In genomic region chr2:85139846-85140245, GRCm38 (mm10) we compare ENCODE assay signal across 17 mouse cellular contexts. TPM values are rescaled to one million over a fixed set of nuclear protein-coding genes. Genes with fewer than 3 reads are reported as not detected.
DNase-seq lines count a peak whose midpoint lies in the region; ATAC-seq and TF ChIP-seq lines count a peak whose summit lies in the region.
"Had no signal": no experiment of that assay in that cellular context is flagged by ENCODE, and none has a peak within 500 bp of the region (broad histone marks: within the 10 kb centered on the region; RNA-seq: fewer than 3 reads in every experiment).

No protein-coding gene starts in this region.

- TF ChIP-seq CTCF in lung, adult 2 months (IDR thresholded peaks at IDR 0.05; ENCODE audit: insufficient read depth, low read length): no peak

- H3K36me3 ChIP-seq in heart, embryonic 15.5 days: no peaks in the 10 kb centered on the region
- H3K36me3 ChIP-seq in embryonic facial prominence, embryonic 10.5 days (replicated peaks): no peaks in the 10 kb centered on the region
- H3K36me3 ChIP-seq in intestine, embryonic 15.5 days: no peaks in the 10 kb centered on the region
- H3K36me3 ChIP-seq: G1E; heart, embryonic 12.5 days; liver, embryonic 15.5 days; neural tube, embryonic 15.5 days had no signal

- H3K27me3 ChIP-seq in heart, embryonic 15.5 days: 0 out of 2 replicates have a peak, but pooled peaks cover 7% of the 10 kb centered on the region
- H3K27me3 ChIP-seq in embryonic facial prominence, embryonic 10.5 days (replicated peaks; ENCODE audit: low read depth, poor library complexity, severe bottlenecking): no peaks in the 10 kb centered on the region
- H3K27me3 ChIP-seq in intestine, embryonic 15.5 days (replicated peaks): no peaks in the 10 kb centered on the region
- H3K27me3 ChIP-seq: neural tube, embryonic 15.5 days had no signal

- TF ChIP-seq POLR2A in lung, adult 2 months (IDR thresholded peaks at IDR 0.05; ENCODE audit: borderline replicate concordance, extremely low read depth, low read depth, low read length): no peak

- no peak overlapping the region for H3K9ac ChIP-seq in heart, embryonic 15.5 days
- H3K9ac ChIP-seq in intestine, embryonic 15.5 days: no peak overlapping the region
- H3K9ac ChIP-seq: heart, embryonic 12.5 days; liver, embryonic 15.5 days; neural tube, embryonic 15.5 days had no signal

- peaks cover 8% of the 10 kb centered on the region; the same call in 1 of the 2 replicates for H3K4me1 ChIP-seq in heart, embryonic 15.5 days (replicated peaks)
- H3K4me1 ChIP-seq in lung, adult 2 months (ENCODE audit: control insufficient read depth, insufficient read depth, low read length): no peaks in the 10 kb centered on the region
- peaks cover 10% of the 10 kb centered on the region for H3K4me1 ChIP-seq in embryonic facial prominence, embryonic 10.5 days
- no peaks in the 10 kb centered on the region; the same call in 1 of the 2 replicates for H3K4me1 ChIP-seq in intestine, embryonic 15.5 days (replicated peaks)
- H3K4me1 ChIP-seq: neural tube, embryonic 15.5 days had no signal

- 42% methylated on average over 7 of the region's 7 CpGs for WGBS in heart, embryonic 15.5 days
- 53% methylated on average over 7 of the region's 7 CpGs for whole genome bisulfite sequencing in lung, adult 2 months
- WGBS in embryonic facial prominence, embryonic 10.5 days: 76% methylated on average over 7 of the region's 7 CpGs
- WGBS in intestine, embryonic 15.5 days: 72% methylated on average over 7 of the region's 7 CpGs

- no peak overlapping the region; the same call in 1 of the 2 replicates for H3K4me2 ChIP-seq in heart, embryonic 15.5 days
- H3K4me2 ChIP-seq in intestine, embryonic 15.5 days (replicated peaks): no peak overlapping the region
- H3K4me2 ChIP-seq: heart, embryonic 12.5 days; liver, embryonic 15.5 days; neural tube, embryonic 15.5 days had no signal

- no peak for ATAC-seq in heart, embryonic 15.5 days (replicated peaks; ENCODE audit: insufficient number of reproducible peaks, insufficient read depth, low FRiP score, low read depth)
- ATAC-seq in intestine, embryonic 15.5 days: no peak

- H3K4me3 ChIP-seq in heart, embryonic 15.5 days: peak overlapping the region; percentile 29
- H3K4me3 ChIP-seq in lung, adult 2 months (replicated peaks; ENCODE audit: extremely low read depth, low read depth, low read length): peak overlapping the region; percentile 50
- peak overlapping the region; percentile 36; the same call in 1 of the 2 replicates for H3K4me3 ChIP-seq in embryonic facial prominence, embryonic 10.5 days
- peak overlapping the region; percentile 10; the same call in 1 of the 2 replicates for H3K4me3 ChIP-seq in intestine, embryonic 15.5 days (replicated peaks)
- H3K4me3 ChIP-seq: heart, embryonic 12.5 days; liver, embryonic 15.5 days; neural tube, embryonic 15.5 days had no signal

- DNase-seq in heart, postnatal 4 days: no peak
- no peak for DNase-seq in lung, adult 2 months
- no peak for DNase-seq in lung, postnatal 10 days
- no peak for DNase-seq in embryonic facial prominence, embryonic 10.5 days (ENCODE audit: low spot score)
- DNase-seq in testis, postnatal 10 days (ENCODE audit: low spot score): no peak
- DNase-seq: adrenal gland, adult 2 months; cerebellum, adult 2 months; right cerebral cortex, postnatal 4 days had no signal

- H3K9me3 ChIP-seq in heart, embryonic 15.5 days (replicated peaks): no peaks in the 10 kb centered on the region
- no peaks in the 10 kb centered on the region for H3K9me3 ChIP-seq in embryonic facial prominence, embryonic 10.5 days
- H3K9me3 ChIP-seq in intestine, embryonic 15.5 days: no peaks in the 10 kb centered on the region
- H3K9me3 ChIP-seq: G1E; heart, embryonic 12.5 days; liver, embryonic 15.5 days; neural tube, embryonic 15.5 days had no signal

- H3K27ac ChIP-seq in heart, embryonic 15.5 days: peak overlapping the region; percentile 30
- no peak overlapping the region for H3K27ac ChIP-seq in embryonic facial prominence, embryonic 10.5 days (replicated peaks)
- H3K27ac ChIP-seq in intestine, embryonic 15.5 days: no peak overlapping the region
- H3K27ac ChIP-seq: liver, embryonic 15.5 days; neural tube, embryonic 15.5 days had no signal

RNA-seq across cellular contexts. Expression of gene Aplnr, which starts 3.8 kb away (rescaled TPM):
- polyA plus RNA-seq in heart, embryonic 15.5 days (2015; fragmentation: Nextera tagmentation; extraction: Ambion mirVana): 36.0 and 47.7 TPM in 2 replicates
- 100 to 1,000 TPM in 1 of 2 experiments, 10 to 100 TPM in 1; 85.4 to 109 TPM for total RNA-seq in heart, postnatal 4 days (2021)
- 62.0 and 66.0 TPM in 2 replicates for polyA plus RNA-seq in lung, adult 2 months (2012; rRNA removed)
- polyA plus RNA-seq in embryonic facial prominence, embryonic 10.5 days (2016; fragmentation: Nextera tagmentation; extraction: Ambion mirVana): 40.2 and 42.2 TPM in 2 replicates
- polyA plus RNA-seq in intestine, embryonic 15.5 days (2015; fragmentation: Nextera tagmentation; extraction: Ambion mirVana): 59.6 and 64.8 TPM in 2 replicates
- total RNA-seq: megakaryocyte-erythroid progenitor cell, adult 5-6 weeks; monocyte, adult 5-6 weeks had no signal
- polyA plus RNA-seq: G1E had no signal

RNA-seq across cellular contexts. Expression of gene Lrrc55, which starts 57.2 kb away (rescaled TPM):
- 0.37 and 0.48 TPM in 2 replicates for polyA plus RNA-seq in heart, embryonic 15.5 days (2015; fragmentation: Nextera tagmentation; extraction: Ambion mirVana)
- 1 to 10 TPM; 2.1 to 2.7 TPM for total RNA-seq in heart, postnatal 4 days (2021)
- polyA plus RNA-seq in lung, adult 2 months (2012; rRNA removed): 0.14 and 0.21 TPM in 2 replicates
- 0.32 and 0.60 TPM in 2 replicates for polyA plus RNA-seq in embryonic facial prominence, embryonic 10.5 days (2016; fragmentation: Nextera tagmentation; extraction: Ambion mirVana)
- polyA plus RNA-seq in intestine, embryonic 15.5 days (2015; fragmentation: Nextera tagmentation; extraction: Ambion mirVana): 4.2 and 4.4 TPM in 2 replicates
- total RNA-seq: common myeloid progenitor, adult 5-6 weeks; megakaryocyte-erythroid progenitor cell, adult 5-6 weeks; monocyte, adult 5-6 weeks had no signal
- polyA plus RNA-seq: G1E had no signal
